Mouse (Mus musculus) kidney, adult 2 months (tissue): ENCODE data around the gene Ppp6r2. TPM values are rescaled to one million over a fixed set of nuclear protein-coding genes. Genes with fewer than 3 reads are reported as not detected.

Source experiments
- DNase-seq: peaks from one replicate; pipeline ENCODE4 v3.0.0; 2021
- H3K27ac ChIP-seq: fragments of 200-500 bp; 2 replicates; pipeline ENCODE4 v1.5.1; 2012; ENCODE audit warnings: low read depth, low read length, control low read depth, inconsistent platforms; ENCODE audit not compliant: insufficient read depth
- H3K27me3 ChIP-seq: fragments of 200-500 bp; replicated peaks from 2 replicates; pipeline ENCODE4 v1.6.1; 2012; ENCODE audit warnings: mild to moderate bottlenecking, moderate library complexity, low read length, inconsistent platforms; ENCODE audit not compliant: control insufficient read depth, insufficient read depth
- H3K36me3 ChIP-seq: fragments of 200-500 bp; 2 replicates; pipeline ENCODE4 v1.6.1; 2012; ENCODE audit warnings: mild to moderate bottlenecking, moderate library complexity, low read length, inconsistent platforms; ENCODE audit not compliant: control insufficient read depth, insufficient read depth
- H3K4me1 ChIP-seq: fragments of 200-500 bp; 2 replicates; pipeline ENCODE4 v1.6.1; 2011; ENCODE audit warnings: low read length; ENCODE audit not compliant: control insufficient read depth, insufficient read depth
- H3K4me3 ChIP-seq: fragments of 200-500 bp; 2 replicates; pipeline ENCODE4 v1.5.1; 2011; ENCODE audit warnings: mild to moderate bottlenecking, low read depth, low read length, control low read depth; ENCODE audit not compliant: insufficient read depth
- CTCF ChIP-seq: fragments of 200-500 bp; conservative IDR thresholded peaks from 2 replicates; pipeline ENCODE4 v1.5.1; 2011; ENCODE audit warnings: low read depth, mild to moderate bottlenecking, control low read depth, low read length, moderate library complexity, mixed read lengths; ENCODE audit not compliant: insufficient read depth, insufficient read length
- POLR2A ChIP-seq: fragments of 200-500 bp; IDR thresholded peaks from one replicate; pipeline ENCODE4 v1.6.1; 2011; ENCODE audit warnings: low read depth, low read length, control low read depth
- WGBS: fragments of 180-500 bp; shearing (Covaris S2); methylation state at CpG from one replicate; pipeline ENCODE4 v1.1.7; 2018; 5-methylcytosine and 5-hydroxymethylcytosine counted together
- polyA plus RNA-seq: library from polyadenylated mRNA; depleted of rRNA; stranded (reverse); fragments of >200 nt; gene quantifications from 2 replicates; pipeline ENCODE4 v1.2.3, GENCODE M21; 2012

Ppp6r2 gene
- polyA plus RNA-seq, 1 experiment: 85.0 TPM

DNA sequence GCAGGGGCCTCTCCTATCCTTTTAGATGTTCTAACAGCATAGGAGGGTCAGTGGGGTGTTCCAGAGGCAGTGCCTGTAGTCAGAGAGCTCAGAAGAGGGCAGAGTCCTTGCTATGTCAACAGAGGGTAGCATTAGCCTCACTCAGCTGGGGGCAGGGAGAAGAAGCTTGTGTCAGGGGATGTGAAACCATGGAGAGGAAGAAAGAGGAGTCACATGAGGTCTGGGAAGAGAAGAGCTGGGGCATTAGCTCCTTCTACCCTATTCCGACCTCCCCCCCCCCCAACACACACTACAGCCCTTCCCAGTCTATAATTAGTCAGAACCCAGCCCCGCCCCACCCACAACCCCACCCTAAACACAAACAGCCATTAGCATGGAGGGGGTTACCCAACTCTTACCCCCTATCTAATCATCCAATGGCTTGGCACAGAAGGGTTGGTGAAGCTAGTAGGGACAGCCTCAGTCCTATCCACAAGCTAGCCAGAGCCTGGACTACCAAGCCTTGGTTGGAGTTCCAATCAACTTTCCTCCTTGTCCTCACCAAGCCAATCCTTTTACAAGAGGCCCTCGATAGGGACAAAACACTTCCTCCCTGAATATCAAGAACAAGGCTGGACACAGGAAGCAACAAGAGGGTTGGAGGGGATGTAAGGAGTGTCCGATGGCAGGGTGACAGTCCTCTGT, 33.6 kb upstream of the Ppp6r2 start:
- TF ChIP-seq CTCF (no peak), POLR2A (no peak)
- Histone ChIP-seq H3K4me3 (peak overlapping the region; percentile 37; the same call in 1 of the 2 replicates), H3K27me3 (no peaks in the 10 kb centered on the region), H3K36me3 (no peaks in the 10 kb centered on the region), H3K4me1 (peaks cover 47% of the 10 kb centered on the region), H3K27ac (peak overlapping the region; percentile 85)
- WGBS: 43% methylated on average over 4 of the region's 4 CpGs
- DNase-seq: peak; percentile 61

DNA sequence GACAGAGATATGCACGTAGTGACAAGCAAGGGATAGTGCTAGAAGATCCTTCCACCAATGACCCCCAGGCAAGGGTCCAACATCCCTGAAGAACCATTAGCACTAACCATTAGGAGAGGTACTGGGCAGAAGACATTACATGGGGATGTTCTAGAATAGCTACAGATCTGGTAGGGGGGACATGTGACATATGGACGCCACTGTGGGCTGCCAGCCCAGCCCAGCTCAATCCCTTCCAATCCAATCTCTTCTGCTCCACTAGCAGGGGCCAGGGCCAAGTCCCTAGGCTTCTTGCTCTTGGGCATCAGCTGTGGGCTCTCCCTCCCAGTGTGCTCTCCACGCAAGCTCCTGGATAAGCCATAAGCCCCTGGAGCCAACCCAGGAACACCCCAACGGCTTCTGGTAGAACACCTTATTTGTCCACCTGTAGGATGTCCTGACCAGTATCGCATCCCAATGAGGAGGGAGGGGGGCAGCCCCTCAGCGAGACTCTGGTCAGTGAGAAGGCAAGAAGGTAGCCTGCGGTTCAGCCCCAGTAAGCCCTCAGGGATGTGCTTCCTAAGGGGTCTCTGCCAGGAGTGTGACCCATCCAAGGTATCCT, 33.0 kb upstream of the Ppp6r2 start:
- peak overlapping the region; percentile 81 for H3K27ac ChIP-seq
- TF ChIP-seq CTCF (no peak), POLR2A (no peak)
- no peaks in the 10 kb centered on the region for H3K27me3 ChIP-seq
- peaks cover 47% of the 10 kb centered on the region for H3K4me1 ChIP-seq
- DNase-seq: no peak
- peak overlapping the region; percentile 37 for H3K4me3 ChIP-seq
- WGBS: 33% methylated on average over 7 of the region's 7 CpGs
- no peaks in the 10 kb centered on the region for H3K36me3 ChIP-seq

DNA sequence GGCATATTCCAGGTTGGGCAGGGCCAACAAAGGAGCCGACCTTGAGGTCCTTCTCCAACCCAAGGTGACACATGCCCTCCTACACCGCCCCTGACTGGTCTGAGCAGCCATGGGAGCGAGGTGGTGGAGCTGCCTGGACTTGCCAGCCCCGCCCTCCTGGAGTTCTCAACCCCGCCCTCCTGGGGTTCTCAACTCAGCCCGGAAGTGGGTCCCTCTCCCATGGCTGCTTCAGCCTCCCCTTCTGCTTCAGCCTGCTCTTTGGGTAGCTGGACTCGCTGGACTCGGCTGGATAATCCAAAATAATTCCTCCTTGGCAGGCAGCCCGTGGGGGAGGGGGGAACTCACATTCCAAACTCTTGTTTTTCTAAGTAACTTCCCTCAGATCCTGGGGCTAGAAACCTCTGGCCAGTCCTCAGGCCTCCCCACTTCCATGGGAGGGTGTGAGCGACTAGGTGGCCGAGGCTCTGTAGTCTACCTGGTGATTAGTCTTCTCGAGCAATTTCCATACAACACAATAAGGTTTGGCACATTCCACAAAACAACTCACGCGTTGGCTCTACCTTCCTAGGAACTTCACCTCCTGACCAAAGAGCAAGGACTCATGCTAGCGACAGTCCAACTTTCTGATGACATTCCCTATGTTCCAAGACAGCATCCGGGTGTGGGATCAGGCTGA, 32.3 kb upstream of the Ppp6r2 start:
- H3K4me1 ChIP-seq: peaks cover 46% of the 10 kb centered on the region
- TF ChIP-seq CTCF (no peak), POLR2A (peak; percentile 24)
- peak overlapping the region; percentile 78 for H3K4me3 ChIP-seq
- H3K27ac ChIP-seq: peak overlapping the region; percentile 81
- peak; percentile 96 for DNase-seq
- 2% methylated on average over 16 of the region's 16 CpGs for WGBS
- H3K36me3 ChIP-seq: no peaks in the 10 kb centered on the region
- H3K27me3 ChIP-seq: no peaks in the 10 kb centered on the region

DNA sequence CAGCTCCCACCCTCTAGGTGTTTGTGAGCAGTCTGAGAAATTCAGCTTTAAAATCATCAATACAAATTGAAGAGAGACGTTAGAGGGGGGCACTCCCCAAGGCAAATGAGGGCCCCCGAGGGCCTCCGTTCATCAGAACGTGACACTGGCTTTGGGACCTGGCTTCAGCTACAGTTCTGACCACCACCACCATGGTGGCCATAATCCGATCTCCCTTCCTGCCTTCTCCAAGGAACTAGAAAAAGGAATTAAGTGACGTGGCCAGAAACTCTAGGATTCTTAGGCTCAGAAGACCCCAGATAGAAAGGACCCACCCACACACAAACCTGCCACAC, 31.8 kb upstream of the Ppp6r2 start:
- TF ChIP-seq CTCF: no peak
- no peak for TF ChIP-seq POLR2A
- Histone ChIP-seq H3K27ac (peak overlapping the region; percentile 81), H3K27me3 (no peaks in the 10 kb centered on the region), H3K4me3 (peak overlapping the region; percentile 78), H3K4me1 (peaks cover 40% of the 10 kb centered on the region), H3K36me3 (no peaks in the 10 kb centered on the region)
- 2% methylated on average over 6 of the region's 6 CpGs for WGBS
- no peak for DNase-seq

DNA sequence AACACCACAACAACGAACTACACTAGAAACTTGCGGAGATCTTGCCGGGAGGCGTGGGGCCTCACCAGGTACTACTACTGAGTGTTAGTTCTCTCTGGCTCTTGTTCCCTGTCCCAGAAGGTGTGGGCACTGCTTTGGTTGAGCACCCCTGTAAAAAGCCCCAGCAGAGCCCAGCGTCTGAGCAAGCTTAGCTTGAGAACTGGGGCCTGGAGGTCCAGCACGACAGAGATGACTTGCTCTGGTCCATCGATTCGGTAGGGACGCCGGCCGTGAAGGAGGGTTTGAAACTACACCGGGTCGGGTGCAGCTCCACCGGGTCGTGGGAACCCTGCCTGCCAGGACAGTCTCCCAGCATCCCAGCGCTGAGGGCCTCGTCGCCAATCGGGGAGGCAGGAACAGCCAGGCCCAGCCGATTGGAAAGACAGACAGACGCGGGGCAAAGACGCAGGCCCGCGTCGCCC, 31.2 kb upstream of the Ppp6r2 start:
- Histone ChIP-seq H3K27ac (peak overlapping the region; percentile 81), H3K4me1 (peaks cover 35% of the 10 kb centered on the region), H3K36me3 (no peaks in the 10 kb centered on the region), H3K4me3 (peak overlapping the region; percentile 78), H3K27me3 (no peaks in the 10 kb centered on the region)
- TF ChIP-seq POLR2A (no peak), CTCF (no peak)
- WGBS: under 1% methylated on average over 26 of the region's 26 CpGs
- DNase-seq: peak; percentile 49

DNA sequence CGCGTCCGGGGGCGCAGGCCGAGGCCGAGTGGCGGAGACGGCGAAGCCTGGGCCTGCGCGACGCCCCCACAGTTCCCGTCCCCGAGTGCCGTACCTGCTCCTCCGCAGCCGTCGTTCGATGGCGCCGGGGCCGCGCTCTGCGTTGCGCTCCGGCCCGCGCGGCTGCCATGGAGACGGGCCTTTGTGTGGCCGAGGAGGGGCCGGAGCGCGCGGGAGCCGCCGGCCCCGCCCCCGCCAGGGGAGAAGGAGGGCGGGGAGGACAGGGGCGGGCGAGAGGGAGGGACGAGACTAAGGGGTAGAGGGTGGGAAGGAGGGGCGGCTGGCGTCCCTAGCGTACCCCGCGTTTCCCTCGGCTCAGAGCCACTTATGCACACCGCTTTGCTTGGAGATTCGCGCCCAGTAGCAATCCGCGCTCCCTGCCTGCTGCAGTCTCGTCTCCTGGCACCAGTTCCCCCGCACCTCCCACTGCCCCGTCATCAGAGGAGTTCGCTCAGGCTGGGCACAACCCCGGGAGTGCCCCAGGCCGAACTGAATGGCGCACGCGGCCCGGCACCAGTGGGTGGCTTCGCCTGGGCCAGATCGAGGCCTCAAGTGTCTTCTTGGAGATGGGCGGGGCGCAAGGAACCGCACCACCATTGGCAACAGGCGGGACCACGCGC, 30.7 kb upstream of the Ppp6r2 start, which contains the start of gene Plxnb2:
Plxnb2 (minus strand) TSS at position 218 of the 659 bp plus-strand sequence.
- TF ChIP-seq CTCF (no peak), POLR2A (no peak)
- under 1% methylated on average over 69 of the region's 72 CpGs for WGBS
- peak; percentile 89 for DNase-seq
- Histone ChIP-seq H3K4me3 (peak within 1 kb of the TSS; percentile 78), H3K36me3 (no peaks in the 10 kb centered on the region), H3K4me1 (peaks cover 31% of the 10 kb centered on the region), H3K27me3 (no peaks in the 10 kb centered on the region), H3K27ac (peak within 1 kb of the TSS; percentile 84)
